Comparison of ENCODE assay signal across 13 mouse cellular contexts in the genomic region with DNA sequence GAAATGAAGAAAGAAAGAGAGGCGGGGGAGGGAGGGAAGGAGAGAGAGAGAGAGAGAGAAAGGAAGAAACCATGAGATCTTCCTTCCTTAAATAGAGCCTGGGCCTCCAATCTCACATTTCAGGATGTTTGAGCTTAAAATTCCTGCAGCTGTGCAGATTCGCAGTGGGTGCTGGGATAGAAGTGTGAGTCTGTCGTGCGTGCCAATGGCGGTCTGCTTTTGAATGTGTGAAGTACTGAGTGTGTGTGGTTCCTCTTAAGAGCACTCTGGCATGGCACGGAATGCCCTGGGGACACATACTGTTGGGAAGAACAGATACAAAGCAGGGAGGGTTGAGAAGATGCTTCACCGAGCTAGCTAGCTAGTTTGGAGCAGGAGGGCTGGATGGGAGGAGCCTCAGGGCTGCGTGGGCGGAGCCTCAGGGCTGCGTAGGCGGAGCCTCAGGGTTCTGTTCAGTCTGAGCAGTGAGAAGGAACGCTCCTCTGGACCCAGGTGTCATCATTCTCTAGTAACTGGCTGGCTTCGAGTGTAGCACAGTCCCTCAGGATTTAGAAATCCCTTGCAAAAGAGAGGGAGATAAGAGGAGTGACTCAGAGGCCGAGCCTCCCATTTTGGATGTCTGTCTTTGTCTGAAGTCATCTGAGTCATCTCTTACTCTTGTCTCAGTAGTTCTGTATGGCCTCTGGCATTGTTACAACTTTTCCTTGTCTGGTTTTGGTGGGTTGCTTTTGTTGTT. TPM values are rescaled to one million over a fixed set of nuclear protein-coding genes. Genes with fewer than 3 reads are reported as not detected.
DNase-seq lines count a peak whose midpoint lies in the region; ATAC-seq and TF ChIP-seq lines count a peak whose summit lies in the region.
"Had no signal": no experiment of that assay in that cellular context is flagged by ENCODE, and none has a peak within 500 bp of the region (broad histone marks: within the 10 kb centered on the region; RNA-seq: fewer than 3 reads in every experiment).

No protein-coding gene starts in this region.

- H3K9me3 ChIP-seq in heart, postnatal 0 days (replicated peaks; ENCODE audit: control insufficient read depth, low read length), result no peaks in the 10 kb centered on the region
- H3K9me3 ChIP-seq in MEL (replicated peaks; ENCODE audit: insufficient read depth, low read length), result no peaks in the 10 kb centered on the region

- no peak overlapping the region for H3K4me3 ChIP-seq in heart, postnatal 0 days (ENCODE audit: low read depth, low read length)
- no peak overlapping the region for H3K4me3 ChIP-seq in MEL (ENCODE audit: control insufficient read depth in 1 of 2, insufficient read depth in 1 of 2, low read depth in 2 of 2, low read length in 2 of 2)
- H3K4me3 ChIP-seq in thymus, adult 2 months (ENCODE audit: control insufficient read depth, insufficient read depth, low read length), result no peak overlapping the region
- H3K4me3 ChIP-seq: heart, adult 2 months had no signal

- DNase-seq in heart, postnatal 0 days (ENCODE audit: low spot score), result peak; percentile 26
- no peak for DNase-seq in heart, postnatal 10 days
- DNase-seq in 3134 (ENCODE audit: extremely low read depth, insufficient read length, low spot score) (peak; percentile 65), MEL (ENCODE audit: low read depth, low spot score) (peak; percentile 56)
- DNase-seq in fat pad, adult 2 months (ENCODE audit: extremely low read depth, low read depth, low spot score), result peak; percentile 14
- no peak for DNase-seq in thymus, adult 2 months
- DNase-seq in layer of hippocampus, postnatal 36 days, result no peak
- DNase-seq in embryo, embryonic 10 days (ENCODE audit: low spot score), result no peak
- DNase-seq: cerebellum, adult 8-10 months; heart, adult 2 months; lung, postnatal 10 days; thymus, postnatal 25 days had no signal

- no peaks in the 10 kb centered on the region for H3K79me2 ChIP-seq in MEL (ENCODE audit: control insufficient read depth, insufficient read depth, low read length, poor library complexity)

- WGBS in heart, postnatal 0 days, result 44% methylated on average over 14 of the region's 14 CpGs
- 85% methylated on average over 14 of the region's 14 CpGs for WGBS in thymus, adult 2 months

- ATAC-seq in heart, postnatal 0 days (ENCODE audit: insufficient read depth, low read depth), result 0 out of 2 replicates have a peak, but pooled peaks have one; percentile 18

- no peaks in the 10 kb centered on the region for H3K36me3 ChIP-seq in heart, postnatal 0 days (replicated peaks; ENCODE audit: control insufficient read depth, insufficient read depth, low read length)
- H3K36me3 ChIP-seq in MEL (ENCODE audit: control insufficient read depth in 1 of 2, insufficient read depth in 2 of 2, low read length in 2 of 2), result no peaks in the 10 kb centered on the region
- H3K36me3 ChIP-seq in thymus, adult 2 months (ENCODE audit: control insufficient read depth, insufficient read depth, low read length), result no peaks in the 10 kb centered on the region

- no peak for TF ChIP-seq CTCF in heart, postnatal 0 days (IDR thresholded peaks at IDR 0.05; ENCODE audit: low read depth)
- no peak for TF ChIP-seq CTCF in MEL (IDR thresholded peaks at IDR 0.05 in 2 of 3, conservative IDR thresholded peaks at IDR 0.05 in 1 of 3; ENCODE audit: control insufficient read depth in 1 of 3, insufficient read depth in 1 of 3, low read depth in 2 of 3, low read length in 3 of 3, poor library complexity in 1 of 3, severe bottlenecking in 1 of 3)
- TF ChIP-seq CTCF in thymus, adult 2 months (IDR thresholded peaks at IDR 0.05; ENCODE audit: borderline replicate concordance, control insufficient read depth, extremely low read depth, insufficient read depth, low read length, poor library complexity), result no peak

- TF ChIP-seq POLR2A in MEL (IDR thresholded peaks at IDR 0.05; ENCODE audit: control insufficient read depth in 1 of 2, insufficient read depth in 1 of 2, low read depth in 1 of 2, low read length in 2 of 2, poor library complexity in 1 of 2), result no peak
- no peak for TF ChIP-seq POLR2A in thymus, adult 2 months (IDR thresholded peaks at IDR 0.05; ENCODE audit: control insufficient read depth, extremely low read depth, insufficient read depth, low read length, poor library complexity)

- H3K27me3 ChIP-seq in heart, postnatal 0 days (ENCODE audit: control insufficient read depth, insufficient read depth, low read length), result no peaks in the 10 kb centered on the region
- peaks cover 2 to 5% of the 10 kb centered on the region in 2 experiments; a peak in 3 of 4 replicates for H3K27me3 ChIP-seq in MEL (ENCODE audit: control insufficient read depth in 1 of 2, insufficient read depth in 2 of 2, low read length in 2 of 2)
- no peaks in the 10 kb centered on the region for H3K27me3 ChIP-seq in thymus, adult 2 months (ENCODE audit: control insufficient read depth, insufficient read depth, low read length)

- H3K9ac ChIP-seq in heart, postnatal 0 days (replicated peaks; ENCODE audit: low read depth, low read length), result no peak overlapping the region
- H3K9ac ChIP-seq in MEL (ENCODE audit: control insufficient read depth, low read depth, low read length, poor library complexity, severe bottlenecking), result no peak overlapping the region

- H3K27ac ChIP-seq in heart, postnatal 0 days (ENCODE audit: low read depth), result no peak overlapping the region
- H3K27ac ChIP-seq in MEL (ENCODE audit: control insufficient read depth, low read depth, low read length), result no peak overlapping the region
- no peak overlapping the region for H3K27ac ChIP-seq in thymus, adult 2 months (ENCODE audit: control insufficient read depth, insufficient read depth, low read length)
- H3K27ac ChIP-seq: heart, adult 2 months had no signal

- TF ChIP-seq RAD21 in MEL (IDR thresholded peaks at IDR 0.05; ENCODE audit: low read depth, low read length), result no peak

- no peaks in the 10 kb centered on the region for H3K4me1 ChIP-seq in heart, postnatal 0 days (ENCODE audit: control insufficient read depth, insufficient read depth)
- peaks cover 0 to 5% of the 10 kb centered on the region in 2 experiments; a peak in 1 of 4 replicates for H3K4me1 ChIP-seq in MEL (ENCODE audit: control insufficient read depth in 1 of 2, insufficient read depth in 2 of 2, low read length in 2 of 2)
- peaks cover 49% of the 10 kb centered on the region for H3K4me1 ChIP-seq in thymus, adult 2 months (replicated peaks; ENCODE audit: control insufficient read depth, insufficient read depth, low read length)

- no peak overlapping the region for H3K4me2 ChIP-seq in heart, postnatal 0 days (ENCODE audit: low read depth, low read length)

- no peak for TF ChIP-seq EP300 in heart, postnatal 0 days (IDR thresholded peaks at IDR 0.05; ENCODE audit: low read depth)
- no peak for TF ChIP-seq EP300 in MEL (IDR thresholded peaks at IDR 0.05; ENCODE audit: low read depth in 1 of 2, low read length in 2 of 2)

- intact Hi-C loops in heart, postnatal 10 days (cut with DNase I), result no loop called here

TF ChIP-seq in MEL, 35 proteins besides CTCF, POLR2A, EP300 and RAD21 (continues in another document):
- no peak for TF ChIP-seq GABPA (IDR thresholded peaks at IDR 0.05; ENCODE audit: low read depth, low read length)

RNA-seq across cellular contexts. Expression of a gene that starts 3.1 kb away (rescaled TPM):
- not detected in 2 replicates for total RNA-seq in heart, postnatal 0 days (2014; rRNA removed; ENCODE audit: low replicate concordance)
- polyA plus RNA-seq in heart, postnatal 0 days (2015; fragmentation: Nextera tagmentation; extraction: Ambion mirVana), result not detected in 2 replicates
- not detected for total RNA-seq in heart, postnatal 10 days (2021)
- total RNA-seq in MEL (2012; rRNA removed), result not detected in 2 replicates
- not detected for polyA plus RNA-seq in MEL (2012; ENCODE audit: insufficient read depth in 1 of 2, insufficient read length in 2 of 2, low read depth in 1 of 2, low replicate concordance in 2 of 2, missing spikeins in 1 of 2)
- 0.97 and 3.0 TPM in 2 replicates for polyA plus RNA-seq in thymus, adult 2 months (2012; rRNA removed)
- not detected for total RNA-seq in layer of hippocampus, postnatal 36 days (2021)
- total RNA-seq: heart, adult 2 months had no signal
- polyA plus RNA-seq: intestine, embryonic 14.5 days had no signal

RNA-seq across cellular contexts. Expression of a gene that starts 13.3 kb away (rescaled TPM):
- total RNA-seq in heart, postnatal 0 days (2014; rRNA removed; ENCODE audit: low replicate concordance), result 13.1 and 16.0 TPM in 2 replicates
- 6.1 and 6.5 TPM in 2 replicates for polyA plus RNA-seq in heart, postnatal 0 days (2015; fragmentation: Nextera tagmentation; extraction: Ambion mirVana)
- 1 to 10 TPM; 4.2 to 6.1 TPM for total RNA-seq in heart, postnatal 10 days (2021)
- 8.0 and 9.7 TPM in 2 replicates for total RNA-seq in MEL (2012; rRNA removed)
- polyA plus RNA-seq in MEL (2012; ENCODE audit: insufficient read depth in 1 of 2, insufficient read length in 2 of 2, low read depth in 1 of 2, low replicate concordance in 2 of 2, missing spikeins in 1 of 2), result 1 to 10 TPM in 1 of 2 experiments, not detected in 1; 8.6 TPM
- polyA plus RNA-seq in thymus, adult 2 months (2012; rRNA removed), result 7.0 and 9.5 TPM in 2 replicates
- under 1 TPM in 1 of 2 experiments, not detected in 1; 0.68 TPM for total RNA-seq in layer of hippocampus, postnatal 36 days (2021)

RNA-seq across cellular contexts. Expression of a gene that starts 32.9 kb away (rescaled TPM):
- 14.3 and 30.5 TPM in 2 replicates for total RNA-seq in heart, postnatal 0 days (2014; rRNA removed; ENCODE audit: low replicate concordance)
- 4.1 and 4.2 TPM in 2 replicates for polyA plus RNA-seq in heart, postnatal 0 days (2015; fragmentation: Nextera tagmentation; extraction: Ambion mirVana)
- total RNA-seq in heart, postnatal 10 days (2021), result 10 to 100 TPM; 18.6 to 22.7 TPM
- 0.12 and 0.16 TPM in 2 replicates for total RNA-seq in MEL (2012; rRNA removed)
- under 1 TPM in 1 of 2 experiments, not detected in 1; 0.38 TPM for polyA plus RNA-seq in MEL (2012; ENCODE audit: insufficient read depth in 1 of 2, insufficient read length in 2 of 2, low read depth in 1 of 2, low replicate concordance in 2 of 2, missing spikeins in 1 of 2)
- 6.4 and 7.1 TPM in 2 replicates for polyA plus RNA-seq in thymus, adult 2 months (2012; rRNA removed)
- total RNA-seq in layer of hippocampus, postnatal 36 days (2021), result 100 to 1,000 TPM; 137 to 142 TPM

RNA-seq across cellular contexts. Expression of a gene that starts 49.5 kb away (rescaled TPM):
- 15.5 and 30.2 TPM in 2 replicates for total RNA-seq in heart, postnatal 0 days (2014; rRNA removed; ENCODE audit: low replicate concordance)
- polyA plus RNA-seq in heart, postnatal 0 days (2015; fragmentation: Nextera tagmentation; extraction: Ambion mirVana), result 13.1 and 13.5 TPM in 2 replicates
- 10 to 100 TPM; 12.8 to 14.9 TPM for total RNA-seq in heart, postnatal 10 days (2021)
- 47.5 and 54.6 TPM in 2 replicates for total RNA-seq in MEL (2012; rRNA removed)
- 10 to 100 TPM in 1 of 2 experiments, not detected in 1; 95.3 TPM for polyA plus RNA-seq in MEL (2012; ENCODE audit: insufficient read depth in 1 of 2, insufficient read length in 2 of 2, low read depth in 1 of 2, low replicate concordance in 2 of 2, missing spikeins in 1 of 2)
- 166 and 168 TPM in 2 replicates for polyA plus RNA-seq in thymus, adult 2 months (2012; rRNA removed)
- 10 to 100 TPM; 33.8 to 39.0 TPM for total RNA-seq in layer of hippocampus, postnatal 36 days (2021)

RNA-seq across cellular contexts. Expression of a gene that starts 57.9 kb away (rescaled TPM):
- 24.8 and 36.3 TPM in 2 replicates for total RNA-seq in heart, postnatal 0 days (2014; rRNA removed; ENCODE audit: low replicate concordance)
- 39.1 and 39.3 TPM in 2 replicates for polyA plus RNA-seq in heart, postnatal 0 days (2015; fragmentation: Nextera tagmentation; extraction: Ambion mirVana)
- total RNA-seq in heart, postnatal 10 days (2021), result 10 to 100 TPM; 15.3 to 18.8 TPM
- total RNA-seq in MEL (2012; rRNA removed), result 10.3 and 12.4 TPM in 2 replicates
- polyA plus RNA-seq in MEL (2012; ENCODE audit: insufficient read depth in 1 of 2, insufficient read length in 2 of 2, low read depth in 1 of 2, low replicate concordance in 2 of 2, missing spikeins in 1 of 2), result 10 to 100 TPM in 1 of 2 experiments, not detected in 1; 16.4 TPM
- 14.4 and 18.7 TPM in 2 replicates for polyA plus RNA-seq in thymus, adult 2 months (2012; rRNA removed)
- total RNA-seq in layer of hippocampus, postnatal 36 days (2021), result 10 to 100 TPM; 36.2 to 42.1 TPM

Comparison
In these comparisons a context has a peak if more than half of its experiments do, and no peak if none do; other contexts are left out.
1. DNase-seq: peak in heart, postnatal 0 days (single experiment), 3134 (single experiment), MEL (single experiment) and fat pad, adult 2 months (single experiment); none in heart, postnatal 10 days (0 of 2), thymus, adult 2 months (single experiment), layer of hippocampus, postnatal 36 days (0 of 2) and embryo, embryonic 10 days (single experiment).
2. RNA of a gene that starts 32.9 kb away (total RNA-seq): 137 to 142 TPM in layer of hippocampus, postnatal 36 days, 14.3 to 30.5 TPM in heart, postnatal 0 days and 18.6 to 22.7 TPM in heart, postnatal 10 days; 0.12 to 0.16 TPM in MEL; every median in the first group is over 10 times any median in the second.